Mouse (Mus musculus) bone marrow macrophage, adult 2 months (primary cell): Measurements from ENCODE around the gene Mocs2. TPM values are rescaled to one million over a fixed set of nuclear protein-coding genes. Genes with fewer than 3 reads are reported as not detected.

Source experiments
- H3K27ac ChIP-seq: 2 replicates; pipeline ENCODE4 v1.5.1; 2012; ENCODE audit warnings: low read depth, low read length; ENCODE audit not compliant: insufficient read depth
- H3K4me1 ChIP-seq: 2 replicates; pipeline ENCODE4 v1.6.1; 2012; ENCODE audit warnings: low read length; ENCODE audit not compliant: control insufficient read depth, insufficient read depth
- H3K4me3 ChIP-seq: 2 replicates; pipeline ENCODE4 v1.5.1; 2012; ENCODE audit warnings: mild to moderate bottlenecking, low read length, moderate library complexity; ENCODE audit not compliant: insufficient read depth
- CTCF ChIP-seq: IDR thresholded peaks from 2 replicates; pipeline ENCODE4 v1.5.1; 2012; ENCODE audit warnings: low read depth, mild to moderate bottlenecking, low read length, moderate library complexity
- POLR2A ChIP-seq: IDR thresholded peaks from 2 replicates; pipeline ENCODE4 v1.6.1; 2012; ENCODE audit warnings: mild to moderate bottlenecking, low read depth, low read length, borderline replicate concordance
- polyA plus RNA-seq: library from polyadenylated mRNA; stranded (reverse); fragments of >200 nt; gene quantifications from 2 replicates; pipeline ENCODE4 v1.2.4, GENCODE M21; 2012; ENCODE audit not compliant: missing spikeins, insufficient read depth, insufficient read length

Gene Mocs2
- polyA plus RNA-seq = 49.9 and 50.9 TPM in 2 replicates

GRCm38 (mm10) chr13:114817751-114818360 is at the start of gene Mocs2:
Gene Mocs2, plus strand, starts transcription at chr13:114818236.
- H3K4me3 ChIP-seq = peak within 1 kb of the TSS; percentile 80
- TF ChIP-seq POLR2A = no peak
- no peak for TF ChIP-seq CTCF
- peak within 1 kb of the TSS; percentile 2; the same call in 1 of the 2 replicates for H3K27ac ChIP-seq
- peaks cover 7% of the 10 kb centered on the region for H3K4me1 ChIP-seq

DNA sequence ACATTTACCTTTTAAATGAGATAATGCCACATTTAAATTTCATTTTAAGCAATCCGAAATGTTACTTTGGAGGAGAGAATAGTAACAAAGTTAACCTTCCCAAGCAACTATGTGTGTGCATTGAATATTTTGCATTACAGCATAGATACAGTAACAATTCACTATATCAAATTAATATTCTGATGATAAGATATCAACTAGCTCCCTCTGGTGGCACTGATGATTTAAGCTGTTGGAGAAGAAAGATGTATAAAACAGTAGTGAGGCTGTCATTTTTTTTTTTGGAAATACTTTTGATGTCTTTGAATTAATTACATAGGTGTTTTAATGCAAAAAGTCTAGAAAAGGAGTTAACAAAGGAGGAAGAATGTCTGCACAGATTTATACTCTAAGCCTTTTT is 26.5 kb upstream of the Mocs2 start:
- Histone ChIP-seq H3K4me3 (no peak overlapping the region), H3K27ac (no peak overlapping the region), H3K4me1 (no peaks in the 10 kb centered on the region)
- no peak for TF ChIP-seq POLR2A
- no peak for TF ChIP-seq CTCF

GRCm38 (mm10) chr13:114793250-114794030 is 24.6 kb upstream of the Mocs2 start:
- Histone ChIP-seq H3K4me3 (no peak overlapping the region), H3K4me1 (no peaks in the 10 kb centered on the region), H3K27ac (no peak overlapping the region)
- TF ChIP-seq CTCF = no peak
- TF ChIP-seq POLR2A = no peak

GRCm38 (mm10) chr13:114801857-114802256 is 16.2 kb upstream of the Mocs2 start:
- Histone ChIP-seq H3K27ac (no peak overlapping the region), H3K4me1 (no peaks in the 10 kb centered on the region), H3K4me3 (no peak overlapping the region)
- no peak for TF ChIP-seq POLR2A
- TF ChIP-seq CTCF = no peak

DNA sequence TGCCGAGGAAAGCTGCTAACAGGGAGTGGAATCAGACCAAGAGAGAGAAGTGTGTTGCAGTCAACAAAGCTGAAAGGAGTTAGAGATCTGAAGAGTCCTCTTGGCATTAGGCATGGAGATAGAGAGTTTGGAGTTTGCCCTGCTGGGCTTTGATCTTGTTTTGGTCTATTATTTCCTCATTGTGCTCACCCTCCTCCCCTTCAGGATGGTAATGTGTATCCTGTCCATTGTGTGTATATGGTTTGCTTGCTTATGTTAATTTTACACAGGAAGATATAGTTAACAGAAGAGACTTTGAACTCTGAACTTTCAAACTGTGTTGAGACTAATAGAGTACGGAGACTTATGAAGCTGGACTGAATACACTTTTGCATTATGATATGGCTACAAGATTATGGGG is 15.1 kb upstream of the Mocs2 start:
- Histone ChIP-seq H3K4me1 (no peaks in the 10 kb centered on the region), H3K4me3 (no peak overlapping the region), H3K27ac (no peak overlapping the region)
- TF ChIP-seq CTCF (no peak), POLR2A (no peak)

DNA sequence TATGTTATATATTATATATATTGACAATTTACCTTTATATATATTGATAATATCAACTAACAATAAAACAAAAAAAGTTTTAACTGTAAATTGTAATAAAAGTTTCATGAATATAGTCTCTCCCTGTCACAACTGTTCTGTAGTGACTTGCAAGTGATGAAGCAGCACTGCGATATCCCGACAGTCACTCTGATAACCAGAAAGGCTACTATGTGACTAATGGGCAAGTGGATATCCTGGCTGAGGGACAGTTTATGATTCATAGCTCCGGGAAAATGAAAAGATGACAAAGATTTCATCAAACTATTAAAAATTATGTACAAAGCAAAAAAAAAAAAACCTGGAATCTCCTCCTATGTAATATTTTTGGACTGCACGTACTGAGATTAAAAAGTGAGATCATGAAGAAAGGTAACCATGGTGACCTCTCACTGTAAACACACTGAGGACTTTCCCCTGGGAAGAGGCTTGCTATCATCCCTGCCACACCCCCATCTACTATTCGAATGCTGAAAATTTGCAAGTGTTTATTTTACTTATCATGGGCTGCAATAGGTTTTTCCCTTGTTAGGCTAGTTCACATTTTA is 8.3 kb upstream of the Mocs2 start:
- TF ChIP-seq CTCF = no peak
- TF ChIP-seq POLR2A = no peak
- H3K4me1 ChIP-seq = no peaks in the 10 kb centered on the region
- no peak overlapping the region for H3K4me3 ChIP-seq
- H3K27ac ChIP-seq = no peak overlapping the region

DNA sequence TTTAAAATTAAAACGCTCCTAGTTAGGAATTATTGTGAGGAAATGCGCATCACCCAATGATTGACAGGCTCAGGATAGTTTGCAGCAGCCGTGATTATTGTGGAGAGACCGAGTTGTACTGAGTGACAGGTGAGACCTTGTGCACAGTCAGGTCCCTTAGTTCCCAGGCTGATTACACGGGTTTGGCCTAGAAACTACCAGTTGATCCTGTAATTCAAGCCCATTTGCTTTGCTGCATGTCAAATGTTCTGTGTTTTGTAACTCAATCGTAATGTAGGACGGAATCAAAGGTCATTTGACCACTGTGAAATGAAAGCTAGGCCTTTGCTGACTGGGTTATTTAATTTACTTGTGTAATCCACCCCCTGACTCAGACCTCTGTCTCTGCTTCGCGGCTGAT is 477 bp downstream of the Mocs2 start:
- peaks cover 7% of the 10 kb centered on the region for H3K4me1 ChIP-seq
- peak overlapping the region; percentile 80 for H3K4me3 ChIP-seq
- peak overlapping the region; percentile 2; the same call in 1 of the 2 replicates for H3K27ac ChIP-seq
- TF ChIP-seq CTCF (no peak), POLR2A (no peak)

- no peak overlapping the region for H3K27ac ChIP-seq
- peaks cover 4% of the 10 kb centered on the region for H3K4me1 ChIP-seq
- TF ChIP-seq POLR2A (no peak), CTCF (no peak)
- no peak overlapping the region for H3K4me3 ChIP-seq
These were observed 4.8 kb downstream of the Mocs2 start for GRCm38 (mm10) chr13:114822871-114823270.

DNA sequence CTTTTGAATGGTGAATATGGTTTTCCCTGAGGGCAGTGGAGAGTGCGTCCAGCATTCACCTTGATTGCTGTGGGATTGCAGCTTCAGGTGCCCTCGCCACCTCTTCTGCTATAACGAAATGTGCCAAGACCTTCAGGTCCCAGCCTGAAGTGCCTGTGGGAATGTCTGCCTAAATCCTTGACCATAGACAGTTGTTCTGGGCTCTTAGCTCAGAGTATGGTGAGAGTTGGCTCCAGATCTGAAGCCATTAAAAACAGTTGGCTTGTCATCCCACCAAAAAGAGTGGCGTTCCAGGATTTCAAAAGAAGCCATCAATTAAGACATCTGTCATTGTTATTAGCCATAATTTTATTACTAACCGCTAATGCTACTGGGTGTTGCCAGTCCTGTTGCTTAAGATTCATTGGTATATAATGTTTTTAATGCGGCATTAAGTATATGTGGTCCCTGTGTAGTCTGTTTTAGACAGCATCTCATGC is 7.4 kb downstream of the Mocs2 start:
- Histone ChIP-seq H3K4me3 (no peak overlapping the region), H3K4me1 (no peaks in the 10 kb centered on the region), H3K27ac (no peak overlapping the region)
- TF ChIP-seq CTCF = no peak

GRCm38 (mm10) chr13:114831367-114831833 is 13.4 kb downstream of the Mocs2 start:
- peaks cover 9% of the 10 kb centered on the region for H3K4me1 ChIP-seq
- no peak overlapping the region for H3K27ac ChIP-seq
- no peak for TF ChIP-seq CTCF
- no peak overlapping the region for H3K4me3 ChIP-seq
